Mouse (Mus musculus) monocyte, adult 59 days (primary cell): ENCODE data around the gene Naa60. TPM values are rescaled to one million over a fixed set of nuclear protein-coding genes. Genes with fewer than 3 reads are reported as not detected.

Source experiments
- total RNA-seq, 2 experiments: library from RNA; stranded (reverse); gene quantifications; one replicate each; pipeline ENCODE4 v1.2.4; 2023

The Naa60 gene
- 100 to 1,000 TPM; 118 to 130 TPM for total RNA-seq

DNA sequence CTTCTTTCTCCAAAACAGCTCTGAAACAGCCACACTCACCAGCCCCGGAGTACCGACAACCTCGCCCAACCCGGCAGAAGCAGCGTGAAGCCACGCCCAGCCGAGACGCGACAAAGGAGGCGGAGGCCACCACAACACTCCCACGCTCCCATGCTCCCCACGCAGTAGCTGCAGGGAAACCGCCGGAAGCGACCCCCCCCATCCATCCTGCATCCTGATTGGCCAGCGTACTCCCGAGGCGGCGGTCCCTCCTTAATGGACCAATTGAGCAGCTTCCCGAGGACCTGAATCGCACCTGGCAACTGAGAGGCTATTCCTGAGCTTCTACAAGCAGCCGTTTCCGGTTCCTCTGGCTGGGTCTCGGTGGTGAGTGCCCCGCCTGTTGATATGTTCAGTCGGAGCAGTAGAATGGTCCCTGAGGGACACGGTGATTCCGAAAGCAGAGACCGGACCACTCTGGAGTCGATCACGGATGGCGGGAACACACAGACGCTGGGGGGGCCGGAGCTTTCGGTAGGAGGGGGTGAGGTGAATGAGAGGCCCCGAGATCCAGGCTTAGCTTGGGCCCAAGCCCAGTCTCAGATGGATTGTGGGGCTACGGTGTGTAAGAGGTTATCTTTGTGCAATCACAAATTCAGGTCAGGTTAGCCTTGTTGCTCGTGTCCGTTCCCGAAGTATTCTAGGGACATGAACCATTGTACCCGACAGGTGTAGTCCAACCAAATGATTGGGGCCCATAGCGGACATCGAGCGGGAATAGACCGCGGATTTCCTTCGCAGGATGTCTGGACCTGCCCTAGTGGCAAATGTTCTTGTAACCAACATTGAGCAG, at the start of gene Naa60:
Gene Naa60, plus strand, starts transcription at position 160 of the 832 bp plus-strand sequence.

GRCm38 (mm10) chr16:3830588-3831109, 41.5 kb upstream of the Naa60 start, which contains the start of gene Olfr15:
Gene Olfr15 (plus strand): TSS chr16:3830878.

DNA sequence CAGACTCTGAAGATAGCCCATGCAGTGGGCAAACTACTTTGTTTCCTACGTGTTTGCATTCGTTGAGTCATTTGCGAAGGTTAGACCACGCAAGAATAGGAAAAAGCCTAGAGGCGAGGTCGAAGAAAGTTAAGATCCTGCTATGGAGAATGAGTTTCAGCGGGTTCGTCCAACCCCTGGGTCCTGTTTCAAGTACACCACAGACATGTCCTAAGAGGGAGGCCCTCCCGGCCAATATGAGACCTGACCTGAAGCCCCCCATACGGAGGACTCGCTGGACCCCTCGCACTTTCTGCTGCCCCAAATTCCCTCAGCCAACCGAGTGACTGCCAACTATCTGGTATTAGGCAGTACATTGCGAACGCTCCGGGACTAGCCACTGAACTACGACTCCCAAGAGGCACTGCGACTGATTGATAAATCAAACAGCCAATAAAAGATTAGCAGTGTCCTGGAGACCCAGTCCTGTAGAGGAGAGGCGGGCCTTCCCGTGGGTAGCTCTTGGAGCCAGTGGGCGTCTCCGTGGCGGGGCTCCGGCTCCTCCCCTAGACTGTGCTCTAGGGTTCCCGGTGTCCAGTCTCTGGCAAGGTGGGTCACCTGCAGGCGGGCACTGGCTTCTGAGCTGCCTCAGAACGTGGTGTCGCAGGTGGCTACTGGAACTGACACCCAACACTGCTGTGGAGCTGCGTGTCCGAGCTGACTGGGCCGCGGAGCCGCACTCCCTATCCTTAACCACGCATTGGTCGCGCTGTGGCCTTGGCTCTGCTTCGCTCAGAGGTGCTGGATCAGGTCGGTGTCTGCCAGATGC, 25.3 kb upstream of the Naa60 start, which contains the start of gene Zfp174:
Gene Zfp174, plus strand, starts transcription at position 558 of the 808 bp plus-strand sequence.

GRCm38 (mm10) chr16:3884201-3885064, 12.3 kb downstream of the Naa60 start, which contains the start of the genes Zfp597 and Gm20695:
Gene Zfp597 (minus strand): TSS chr16:3884561.
Gene Gm20695 (plus strand): TSS chr16:3884648.

GRCm38 (mm10) chr16:3908537-3909111, 36.4 kb downstream of the Naa60 start, which contains the start of the genes 1700037C18Rik and Cluap1:
Gene 1700037C18Rik (minus strand): TSS chr16:3908689.
Gene Cluap1 (plus strand): TSS chr16:3908801.

Other genes with a start within 250 kb of the Naa60 start
- 10 to 100 TPM; 86.4 to 98.5 TPM for gene Mefv, start 154.3 kb upstream of the Naa60 start, total RNA-seq
- 10 to 100 TPM; 76.8 to 78.0 TPM for gene Zfp263, start 128.3 kb upstream of the Naa60 start, total RNA-seq
- gene Olfr15, start 41.5 kb upstream of the Naa60 start, total RNA-seq: not detected
- gene Zfp174, start 25.1 kb upstream of the Naa60 start, total RNA-seq: under 1 TPM; 0.39 to 0.64 TPM
- gene Zfp597, start 12.2 kb downstream of the Naa60 start, total RNA-seq: 10 to 100 TPM; 11.8 to 17.2 TPM
- gene Gm20695, start 12.3 kb downstream of the Naa60 start, total RNA-seq: 1 to 10 TPM; 1.0 to 2.8 TPM
- gene 1700037C18Rik, start 36.3 kb downstream of the Naa60 start, total RNA-seq: 1 to 10 TPM; 3.7 to 4.3 TPM
- 10 to 100 TPM; 11.0 to 13.2 TPM for gene Cluap1, start 36.4 kb downstream of the Naa60 start, total RNA-seq
- gene Nlrc3, start 104.3 kb downstream of the Naa60 start, total RNA-seq: 1 to 10 TPM; 1.7 to 2.6 TPM
- gene Slx4, start 131.4 kb downstream of the Naa60 start, total RNA-seq: 10 to 100 TPM; 30.3 to 34.9 TPM
- gene Dnase1, start 164.6 kb downstream of the Naa60 start, total RNA-seq: not detected
- 10 to 100 TPM; 39.4 to 41.5 TPM for gene Trap1, start 205.5 kb downstream of the Naa60 start, total RNA-seq